Comparison of ENCODE assay signal across 17 mouse cellular contexts in genomic region chr14:57565626-57566025, GRCm38 (mm10). TPM values are rescaled to one million over a fixed set of nuclear protein-coding genes. Genes with fewer than 3 reads are reported as not detected.
DNase-seq lines count a peak whose midpoint lies in the region.
"Had no signal": no experiment of that assay in that cellular context is flagged by ENCODE, and none has a peak within 500 bp of the region (broad histone marks: within the 10 kb centered on the region; RNA-seq: fewer than 3 reads in every experiment).

No protein-coding gene starts in this region.

- DNase-seq in cerebellum, adult 11-12 months: peak; percentile 63
- no peak for DNase-seq in cerebellum, adult 11 months
- DNase-seq in heart, adult 11 months: peak; percentile 54
- DNase-seq in heart, postnatal 10 days: no peak
- DNase-seq in brain, adult 2 months (ENCODE audit: low read depth, low spot score): peak; percentile 36
- peak; percentile 51 for DNase-seq in cerebellum, postnatal 25 days
- no peak for DNase-seq in adrenal gland, adult 18-20 months (ENCODE audit: low spot score in 2 of 2)
- DNase-seq: adrenal gland, adult 8-10 months; adrenal gland, postnatal 25 days; B cell, adult 2 months; gastrocnemius, postnatal 10 days; gastrocnemius, postnatal 36 days; heart, adult 18-20 months; heart, postnatal 14 days; heart, postnatal 4 days; kidney, adult 11 months; kidney, adult 8-10 months had no signal

- intact Hi-C loops in heart, postnatal 10 days (cut with DNase I): no loop called here

RNA-seq across cellular contexts. Expression of gene Eef1akmt1, which starts 5.8 kb away (rescaled TPM):
- 10 to 100 TPM; 32.4 to 32.6 TPM for total RNA-seq in heart, postnatal 10 days (2021)
- 10 to 100 TPM; 24.6 to 28.4 TPM for total RNA-seq in adrenal gland, adult 18-20 months (2021)

RNA-seq across cellular contexts. Expression of gene Il17d, which starts 41.0 kb away (rescaled TPM):
- 1 to 10 TPM; 8.4 to 8.8 TPM for total RNA-seq in heart, postnatal 10 days (2021)
- total RNA-seq in adrenal gland, adult 18-20 months (2021): 1 to 10 TPM; 2.8 to 3.6 TPM

Comparison
In these comparisons a context has a peak if more than half of its experiments do, and no peak if none do; other contexts are left out.
1. DNase-seq: peak in cerebellum, adult 11-12 months (single experiment), heart, adult 11 months (single experiment), brain, adult 2 months (single experiment) and cerebellum, postnatal 25 days (2 of 2); none in cerebellum, adult 11 months (single experiment), heart, postnatal 10 days (0 of 2) and adrenal gland, adult 18-20 months (0 of 2).